Mouse (Mus musculus) R1 (cell line): ENCODE results near the gene Crybb1.
A peak's percentile ranks its signal among the peaks of the same experiment; 100 is the strongest.

Experiments used
- DNase-seq: peaks from one replicate; pipeline ENCODE4 v3.0.0-alpha.2; 2018; ENCODE audit warnings: low read depth, low spot score

Gene Crybb1

GRCm38 (mm10) chr5:112265515-112265914 is 9.9 kb downstream of the Crybb1 start:
- peak; percentile 84 for DNase-seq

- no peak for DNase-seq
Measured at GRCm38 (mm10) chr5:112266011-112266777, 10.6 kb downstream of the Crybb1 start.

GRCm38 (mm10) chr5:112270764-112271541 is 15.3 kb downstream of the Crybb1 start:
- no peak for DNase-seq

- DNase-seq: no peak
Measured at GRCm38 (mm10) chr5:112272934-112273333, 17.3 kb downstream of the Crybb1 start.

GRCm38 (mm10) chr5:112273746-112274463 is 18.3 kb downstream of the Crybb1 start:
- no peak for DNase-seq

GRCm38 (mm10) chr5:112275021-112275804 is 19.6 kb downstream of the Crybb1 start:
- DNase-seq: no peak

- peak; percentile 97 for DNase-seq
Measured at GRCm38 (mm10) chr5:112276267-112276873, 20.8 kb downstream of the Crybb1 start, which contains the start of gene Tpst2. Gene Tpst2, plus strand, starts transcription at chr5:112276691.

- DNase-seq: peak; percentile 87
Measured at GRCm38 (mm10) chr5:112276907-112277348, 21.3 kb downstream of the Crybb1 start.

- DNase-seq: no peak
Measured at GRCm38 (mm10) chr5:112277906-112278470, 22.4 kb downstream of the Crybb1 start.

GRCm38 (mm10) chr5:112279181-112280021 is 23.8 kb downstream of the Crybb1 start:
- DNase-seq: no peak

GRCm38 (mm10) chr5:112280151-112280550 is 24.5 kb downstream of the Crybb1 start:
- no peak for DNase-seq

GRCm38 (mm10) chr5:112280863-112281660 is 25.4 kb downstream of the Crybb1 start:
- peak; percentile 90 for DNase-seq

- no peak for DNase-seq
Measured at GRCm38 (mm10) chr5:112281676-112282075, 26.1 kb downstream of the Crybb1 start.

- DNase-seq: no peak
Measured at GRCm38 (mm10) chr5:112282123-112282779, 26.6 kb downstream of the Crybb1 start.

GRCm38 (mm10) chr5:112282780-112283482 is 27.3 kb downstream of the Crybb1 start:
- DNase-seq: no peak

- peak; percentile 95 for DNase-seq
Measured at GRCm38 (mm10) chr5:112283543-112284202, 28.1 kb downstream of the Crybb1 start.

- DNase-seq: no peak
Measured at GRCm38 (mm10) chr5:112284203-112284582, 28.6 kb downstream of the Crybb1 start.
